ENCODE assay signal across 9 mouse cellular contexts in the genomic region with DNA sequence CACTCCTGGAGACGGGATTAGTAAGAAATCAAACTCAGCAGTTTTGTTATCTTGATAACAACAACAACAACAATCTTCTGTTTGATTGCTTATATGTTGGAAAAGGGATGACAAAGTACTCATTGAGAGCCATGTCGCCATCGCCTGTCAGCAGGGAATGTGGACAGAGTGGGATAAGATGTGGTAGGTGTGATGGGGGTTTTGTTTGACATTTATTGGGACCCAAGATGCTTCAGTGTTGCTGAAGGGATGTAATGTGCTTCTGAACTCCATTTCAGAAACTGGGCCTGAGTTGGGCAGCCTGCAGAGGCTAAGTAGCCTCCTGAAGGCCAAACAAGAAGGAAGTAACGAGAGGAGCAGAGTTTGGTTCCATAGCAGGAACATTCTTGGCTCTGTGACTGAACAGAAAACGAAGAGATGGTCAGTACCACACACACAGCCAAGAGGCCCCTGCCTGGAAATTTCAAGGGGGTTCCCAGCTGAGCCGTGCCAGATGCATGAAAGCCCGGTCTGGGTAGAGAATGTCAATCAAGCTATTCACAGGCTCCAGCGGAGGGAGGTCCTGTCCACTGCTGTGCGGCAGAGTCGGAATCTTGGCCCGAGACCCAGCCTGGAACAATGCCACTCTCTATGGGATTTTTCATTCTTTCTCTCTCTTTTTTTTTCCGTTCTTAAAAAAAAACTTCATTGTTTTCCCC. TPM values are rescaled to one million over a fixed set of nuclear protein-coding genes. Genes with fewer than 3 reads are reported as not detected.
DNase-seq lines count a peak whose midpoint lies in the region; ATAC-seq and TF ChIP-seq lines count a peak whose summit lies in the region.
"Had no signal": no experiment of that assay in that cellular context is flagged by ENCODE, and none has a peak within 500 bp of the region (broad histone marks: within the 10 kb centered on the region; RNA-seq: fewer than 3 reads in every experiment).

No protein-coding gene starts in this region.

- no peaks in the 10 kb centered on the region for H3K36me3 ChIP-seq in hindbrain, postnatal 0 days (ENCODE audit: insufficient read depth, low read length)
- H3K36me3 ChIP-seq in small intestine, adult 2 months (ENCODE audit: control insufficient read depth, insufficient read depth, low read length), result no peaks in the 10 kb centered on the region

- TF ChIP-seq POLR2A in small intestine, adult 2 months (IDR thresholded peaks at IDR 0.05; ENCODE audit: low read depth, low read length), result no peak

- 22% methylated on average over 12 of the region's 12 CpGs for WGBS in hindbrain, postnatal 0 days
- 78% methylated on average over 12 of the region's 12 CpGs for WGBS in small intestine, adult 2 months

- no peaks in the 10 kb centered on the region for H3K4me1 ChIP-seq in hindbrain, postnatal 0 days (ENCODE audit: insufficient read depth, low read length)
- H3K4me1 ChIP-seq in small intestine, adult 2 months (ENCODE audit: control insufficient read depth, insufficient read depth, insufficient read length, low read length), result no peaks in the 10 kb centered on the region

- H3K4me2 ChIP-seq in hindbrain, postnatal 0 days (ENCODE audit: low read depth, low read length), result 0 out of 2 replicates have a peak overlapping the region, but pooled peaks have one; percentile 24

- peak; percentile 95 for ATAC-seq in hindbrain, postnatal 0 days

- H3K27me3 ChIP-seq in hindbrain, postnatal 0 days (ENCODE audit: insufficient read depth, low read length), result no peaks in the 10 kb centered on the region
- 0 out of 2 replicates have a peak, but pooled peaks cover 2% of the 10 kb centered on the region for H3K27me3 ChIP-seq in small intestine, adult 2 months (ENCODE audit: control insufficient read depth, insufficient read depth, low read length)

- 0 out of 2 replicates have a peak overlapping the region, but pooled peaks have one; percentile 36 for H3K27ac ChIP-seq in hindbrain, postnatal 0 days
- H3K27ac ChIP-seq in small intestine, adult 2 months (ENCODE audit: insufficient read depth, low read depth, low read length), result 0 out of 2 replicates have a peak overlapping the region, but pooled peaks have one; percentile 19
- H3K27ac ChIP-seq: macrophage had no signal

- H3K4me3 ChIP-seq in hindbrain, postnatal 0 days (ENCODE audit: low read length), result no peak overlapping the region
- no peak overlapping the region for H3K4me3 ChIP-seq in small intestine, adult 2 months (ENCODE audit: low read depth, low read length)

- no peak overlapping the region for H3K9ac ChIP-seq in hindbrain, postnatal 0 days (replicated peaks; ENCODE audit: low read length)

- no peak for TF ChIP-seq CTCF in hindbrain, postnatal 0 days (IDR thresholded peaks at IDR 0.05; ENCODE audit: low read depth)
- TF ChIP-seq CTCF in small intestine, adult 2 months (IDR thresholded peaks at IDR 0.05; ENCODE audit: extremely low read depth, insufficient read length, insufficient replicate concordance, low read depth, low read length), result no peak

- peak; percentile 72 for DNase-seq in kidney, postnatal 10 days
- no peak for DNase-seq in kidney, adult 11 months
- peak; percentile 67 to 72 for DNase-seq in cerebellum, postnatal 14 days
- peak; percentile 67 for DNase-seq in gastrocnemius, postnatal 10 days
- peak; percentile 72 for DNase-seq in hindbrain, postnatal 0 days (ENCODE audit: low spot score)
- peak; percentile 81 for DNase-seq in lung, postnatal 10 days
- no peak for DNase-seq in spleen, postnatal 4 days (ENCODE audit: low spot score in 2 of 2)

- H3K9me3 ChIP-seq in hindbrain, postnatal 0 days (ENCODE audit: low read length), result no peaks in the 10 kb centered on the region

RNA-seq across cellular contexts. Expression of a gene that starts 48.0 kb away (rescaled TPM):
- total RNA-seq in gastrocnemius, postnatal 10 days (2021), result 10 to 100 TPM; 34.0 to 36.4 TPM
- total RNA-seq in hindbrain, postnatal 0 days (2014; rRNA removed), result 123 and 126 TPM in 2 replicates
- 102 and 105 TPM in 2 replicates for polyA plus RNA-seq in hindbrain, postnatal 0 days (2015; fragmentation: Nextera tagmentation; extraction: Ambion mirVana)
- 40.4 and 70.7 TPM in 2 replicates for polyA plus RNA-seq in small intestine, adult 2 months (2012; rRNA removed)

RNA-seq across cellular contexts. Expression of a gene that starts 49.1 kb away (rescaled TPM):
- 10 to 100 TPM; 53.4 to 64.4 TPM for total RNA-seq in gastrocnemius, postnatal 10 days (2021)
- 43.5 and 45.8 TPM in 2 replicates for total RNA-seq in hindbrain, postnatal 0 days (2014; rRNA removed)
- 11.8 and 13.6 TPM in 2 replicates for polyA plus RNA-seq in hindbrain, postnatal 0 days (2015; fragmentation: Nextera tagmentation; extraction: Ambion mirVana)
- polyA plus RNA-seq in small intestine, adult 2 months (2012; rRNA removed), result 2.0 and 4.2 TPM in 2 replicates

Comparison
In these comparisons a context has a peak if more than half of its experiments do, and no peak if none do; other contexts are left out.
1. DNase-seq: peak in kidney, postnatal 10 days (single experiment), cerebellum, postnatal 14 days (2 of 2), gastrocnemius, postnatal 10 days (single experiment), hindbrain, postnatal 0 days (single experiment) and lung, postnatal 10 days (single experiment); none in kidney, adult 11 months (single experiment) and spleen, postnatal 4 days (0 of 2).